Mouse (Mus musculus) midbrain, embryonic 11.5 days (tissue): Measurements from ENCODE around the gene Nfia. TPM values are rescaled to one million over a fixed set of nuclear protein-coding genes. Genes with fewer than 3 reads are reported as not detected.

Experiments
- ATAC-seq: fragments of 200-750 bp; cut with Nextera tagmentation; 2 replicates; pipeline ENCODE4 v1.8.0; 2017; ENCODE audit warnings: moderate TSS enrichment, moderate library complexity; ENCODE audit not compliant: low FRiP score
- DNase-seq: peaks from one replicate; pipeline ENCODE4 v3.0.0; 2015; ENCODE audit warnings: low spot score; ENCODE audit errors: missing footprints
- H3K27ac ChIP-seq: fragments of 300-500 bp; sonication (generic); 2 replicates; pipeline ENCODE4 v1.5.1; 2014; ENCODE audit warnings: low read depth, low read length
- H3K27me3 ChIP-seq: fragments of 300-500 bp; sonication (generic); 2 replicates; pipeline ENCODE4 v1.6.1; 2014; ENCODE audit warnings: mild to moderate bottlenecking, low read length, moderate library complexity, mixed read lengths; ENCODE audit not compliant: control insufficient read depth, insufficient read depth
- H3K36me3 ChIP-seq: fragments of 300-500 bp; sonication (generic); 2 replicates; pipeline ENCODE4 v1.6.1; 2014; ENCODE audit warnings: mild to moderate bottlenecking, low read length, moderate library complexity, mixed read lengths; ENCODE audit not compliant: control insufficient read depth, insufficient read depth
- H3K4me1 ChIP-seq: fragments of 300-500 bp; sonication (generic); 2 replicates; pipeline ENCODE4 v1.6.1; 2014; ENCODE audit warnings: low read length; ENCODE audit not compliant: control insufficient read depth, insufficient read depth
- H3K4me2 ChIP-seq: fragments of 300-500 bp; sonication (generic); 2 replicates; pipeline ENCODE4 v1.6.1; 2014; ENCODE audit warnings: mild to moderate bottlenecking, moderate library complexity
- H3K4me3 ChIP-seq: fragments of 300-500 bp; sonication (generic); 2 replicates; pipeline ENCODE4 v1.5.1; 2014; ENCODE audit warnings: low read depth, low read length
- H3K9ac ChIP-seq: fragments of 300-500 bp; sonication (generic); 2 replicates; pipeline ENCODE4 v1.6.1; 2014; ENCODE audit warnings: low read length
- H3K9me3 ChIP-seq: fragments of 300-500 bp; sonication (generic); 2 replicates; pipeline ENCODE4 v1.6.1; 2016; ENCODE audit warnings: low read length; ENCODE audit not compliant: control insufficient read depth
- WGBS: fragments of 180-500 bp; shearing (Covaris S2); extraction: QIAGEN DNeasy Blood & Tissue Kit; methylation state at CpG from one replicate; pipeline ENCODE4 v1.1.7; 2014; 5-methylcytosine and 5-hydroxymethylcytosine counted together
- polyA plus RNA-seq: library from polyadenylated mRNA; unstranded; fragments of >200 nt; fragmentation: Nextera tagmentation; extraction: Ambion mirVana; gene quantifications from 2 replicates; pipeline ENCODE4 v1.2.1, GENCODE M21; 2014

The Nfia gene
- polyA plus RNA-seq, 1 experiment from 2014 or later, result 14.1 TPM

DNA sequence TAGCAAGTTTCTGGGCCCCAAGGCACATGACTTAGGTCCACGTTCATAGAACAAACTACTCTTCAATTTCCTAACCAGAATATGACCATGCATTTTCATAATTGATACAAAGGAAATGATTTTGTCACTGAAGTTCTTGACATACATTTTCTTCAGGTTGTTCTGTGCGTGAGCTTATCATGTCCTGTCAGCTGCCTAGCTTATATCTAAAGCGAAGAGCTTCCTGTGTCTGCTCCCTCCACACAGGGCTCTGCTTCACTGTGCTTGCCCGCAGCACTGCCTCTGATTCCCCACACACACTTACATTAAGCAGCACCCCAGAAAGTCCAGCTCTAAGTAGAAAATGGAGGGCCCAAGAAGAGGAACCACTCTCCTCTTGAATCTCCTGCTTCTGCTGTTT lies 310.0 kb downstream of the Nfia start:
- 86% methylated on average over 4 of the region's 4 CpGs for WGBS
- no peaks in the 10 kb centered on the region for H3K36me3 ChIP-seq
- DNase-seq, result no peak

DNA sequence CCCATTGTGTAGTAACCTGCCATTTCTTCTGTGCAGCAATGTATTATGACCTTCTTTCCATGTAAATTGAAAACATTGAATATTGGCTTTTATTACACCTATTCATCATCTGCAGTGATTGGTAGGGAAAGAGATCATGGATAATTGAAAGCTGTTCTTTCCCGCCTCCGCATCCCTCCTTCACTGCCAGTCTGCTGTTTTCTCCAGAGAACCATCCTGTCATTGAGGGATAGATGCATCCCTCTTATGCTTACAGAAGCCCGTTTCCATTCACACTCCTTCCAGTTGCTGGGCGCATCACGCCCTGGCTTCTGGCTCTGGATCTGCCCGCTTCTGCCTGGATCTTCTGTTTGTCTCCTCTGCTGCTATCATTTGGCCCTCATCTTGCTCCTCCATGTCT lies 312.5 kb downstream of the Nfia start:
- DNase-seq (no peak), ATAC-seq (no peak)
- Histone ChIP-seq H3K4me2 (no peak overlapping the region), H3K4me3 (no peak overlapping the region), H3K36me3 (no peaks in the 10 kb centered on the region), H3K9me3 (no peaks in the 10 kb centered on the region), H3K27ac (no peak overlapping the region), H3K9ac (no peak overlapping the region), H3K4me1 (no peaks in the 10 kb centered on the region), H3K27me3 (no peaks in the 10 kb centered on the region)
- WGBS, result 97% methylated on average over 6 of the region's 6 CpGs

More for the DNA sequence above, 310.0 kb downstream of the Nfia start:
- Histone ChIP-seq H3K4me3 (no peak overlapping the region), H3K27ac (no peak overlapping the region), H3K9ac (no peak overlapping the region), H3K9me3 (no peaks in the 10 kb centered on the region), H3K4me1 (no peaks in the 10 kb centered on the region), H3K4me2 (no peak overlapping the region), H3K27me3 (no peaks in the 10 kb centered on the region)
- no peak for ATAC-seq

DNA sequence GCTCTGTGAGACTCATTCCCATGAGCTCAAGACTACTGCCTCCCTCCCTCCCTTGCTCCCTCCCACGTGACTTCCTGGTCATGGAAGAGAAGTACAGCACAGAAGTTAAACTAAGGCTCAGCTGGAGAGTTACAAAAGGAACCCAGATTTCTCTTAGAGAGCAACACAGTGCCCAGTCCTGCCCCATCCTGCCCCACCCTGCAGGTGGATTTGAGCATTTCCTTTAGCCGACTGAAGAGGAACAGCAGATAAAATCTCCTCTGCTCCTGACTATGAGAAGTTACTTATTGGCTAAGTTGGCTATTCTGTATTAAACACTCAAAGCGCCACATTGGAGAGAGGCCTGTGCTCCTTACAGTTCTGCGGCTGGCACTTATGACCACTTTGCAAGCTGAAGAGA lies 314.4 kb downstream of the Nfia start:
- DNase-seq, result no peak
- no peak overlapping the region for H3K4me3 ChIP-seq
- 79% methylated on average over 4 of the region's 4 CpGs for WGBS

DNA sequence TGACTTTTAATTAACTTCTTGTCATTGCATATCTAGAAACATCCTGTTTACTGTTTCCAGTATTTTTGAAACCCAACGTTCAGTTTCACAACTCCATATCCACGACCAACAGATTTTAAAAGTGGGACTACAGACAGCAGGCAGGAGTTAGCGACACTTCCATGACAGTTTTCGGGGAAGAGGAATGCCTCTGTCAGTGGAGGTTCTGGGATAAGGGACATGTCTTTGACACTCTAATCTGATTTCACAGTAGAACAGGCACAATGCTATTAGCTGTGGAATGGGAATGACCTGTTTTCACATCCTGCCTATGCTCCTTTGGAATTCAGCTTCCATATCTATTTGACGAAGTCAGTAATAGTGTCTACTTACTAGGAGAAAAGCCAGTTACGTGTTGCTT lies 317.5 kb downstream of the Nfia start:
- ATAC-seq, result no peak
- Histone ChIP-seq H3K36me3 (no peaks in the 10 kb centered on the region), H3K9me3 (no peaks in the 10 kb centered on the region), H3K4me3 (no peak overlapping the region), H3K9ac (no peak overlapping the region), H3K4me2 (no peak overlapping the region), H3K27me3 (no peaks in the 10 kb centered on the region; the same call in 1 of the 2 replicates), H3K27ac (no peak overlapping the region), H3K4me1 (no peaks in the 10 kb centered on the region)
- no peak for DNase-seq
- 49% methylated on average over 6 of the region's 6 CpGs for WGBS

More for the DNA sequence above, 314.4 kb downstream of the Nfia start:
- no peak overlapping the region for H3K4me2 ChIP-seq
- H3K27me3 ChIP-seq, result no peaks in the 10 kb centered on the region
- no peaks in the 10 kb centered on the region for H3K9me3 ChIP-seq
- no peak overlapping the region for H3K9ac ChIP-seq
- H3K4me1 ChIP-seq, result no peaks in the 10 kb centered on the region
- H3K36me3 ChIP-seq, result no peaks in the 10 kb centered on the region
- no peak overlapping the region for H3K27ac ChIP-seq
- no peak for ATAC-seq

DNA sequence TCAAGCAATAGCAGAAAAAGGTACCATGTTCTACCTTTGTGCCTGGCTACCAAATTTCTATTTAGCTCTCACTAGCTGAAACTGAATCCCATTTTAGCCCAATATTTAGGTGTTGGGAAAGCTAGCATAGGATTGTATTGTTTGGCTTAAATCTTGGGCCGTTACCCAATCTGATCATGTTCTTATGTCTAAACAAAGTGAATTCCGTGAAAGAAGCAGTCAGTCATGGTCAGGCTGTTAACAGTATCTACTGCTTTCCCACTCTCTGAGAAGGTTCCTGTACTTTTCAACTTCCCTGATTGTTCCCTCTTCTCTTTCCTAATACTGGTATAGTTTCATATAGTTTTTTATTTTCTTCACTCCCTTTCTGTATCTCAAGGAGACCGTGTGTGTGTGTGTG lies 318.1 kb downstream of the Nfia start:
- no peak for DNase-seq
- ATAC-seq, result no peak
- Histone ChIP-seq H3K9ac (no peak overlapping the region), H3K27ac (no peak overlapping the region), H3K4me3 (no peak overlapping the region), H3K9me3 (no peaks in the 10 kb centered on the region), H3K36me3 (no peaks in the 10 kb centered on the region), H3K4me2 (no peak overlapping the region), H3K27me3 (no peaks in the 10 kb centered on the region; the same call in 1 of the 2 replicates), H3K4me1 (no peaks in the 10 kb centered on the region)
- WGBS, result 76% methylated on average over 3 of the region's 3 CpGs

DNA sequence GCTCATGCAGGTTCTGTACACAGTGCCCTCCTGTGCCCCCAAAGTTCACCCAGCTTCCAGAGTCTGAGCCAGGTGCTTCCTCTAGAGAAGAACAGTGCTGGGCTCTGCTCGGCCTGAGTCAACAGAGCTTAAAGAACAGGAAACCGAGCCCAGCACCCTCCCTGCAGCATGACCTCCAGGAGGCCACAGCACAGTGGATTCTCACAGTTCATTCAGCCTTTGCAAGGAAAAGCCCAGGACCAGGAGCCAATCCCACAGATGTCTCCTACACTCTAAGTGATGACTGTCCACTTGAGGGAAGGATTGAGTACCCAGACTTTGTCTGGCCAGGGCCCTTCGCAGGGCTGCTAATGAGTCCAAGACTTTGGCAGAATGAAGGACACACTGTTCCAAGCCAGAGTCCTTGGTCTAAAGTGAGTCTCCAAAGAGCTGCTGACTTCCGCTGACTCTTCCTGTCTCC lies 318.9 kb downstream of the Nfia start:
- ATAC-seq (no peak), DNase-seq (no peak)

DNA sequence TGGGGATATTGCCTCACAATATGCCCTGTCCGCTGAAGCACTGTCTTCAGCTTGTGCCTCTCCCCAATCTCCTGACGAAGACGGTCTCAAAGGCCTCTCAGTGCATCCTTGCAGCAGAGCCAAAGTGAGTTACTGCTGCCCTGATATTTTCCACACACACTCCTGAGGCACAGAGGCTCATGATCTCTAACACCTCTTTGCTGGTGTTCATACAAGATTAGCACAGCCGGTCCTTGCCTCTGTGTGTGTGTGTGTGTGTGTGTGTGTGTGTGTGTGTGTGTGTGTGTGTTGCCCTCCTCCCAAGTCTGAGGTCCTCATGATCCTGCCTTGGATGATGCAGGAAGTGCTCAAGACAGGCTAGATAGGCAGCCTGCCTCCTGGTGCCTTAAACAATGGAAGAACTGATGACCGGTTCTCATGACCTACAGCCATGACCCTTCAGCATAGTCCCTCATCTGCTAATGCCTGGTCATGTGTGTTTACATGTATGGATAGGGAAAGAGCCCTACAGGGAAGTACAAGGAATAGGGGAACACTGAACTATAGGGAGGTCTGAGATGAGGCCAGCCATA lies 319.5 kb downstream of the Nfia start:
- H3K4me3 ChIP-seq, result no peak overlapping the region
- no peaks in the 10 kb centered on the region for H3K36me3 ChIP-seq
- H3K9ac ChIP-seq, result no peak overlapping the region
- ATAC-seq, result no peak
- no peaks in the 10 kb centered on the region; the same call in 1 of the 2 replicates for H3K27me3 ChIP-seq
- WGBS, result 93% methylated on average over 5 of the region's 5 CpGs
- H3K9me3 ChIP-seq, result no peaks in the 10 kb centered on the region
- H3K27ac ChIP-seq, result no peak overlapping the region
- no peak overlapping the region for H3K4me2 ChIP-seq
- H3K4me1 ChIP-seq, result no peaks in the 10 kb centered on the region
- no peak for DNase-seq

More for the DNA sequence above, 318.9 kb downstream of the Nfia start:
- Histone ChIP-seq H3K9me3 (no peaks in the 10 kb centered on the region), H3K4me1 (no peaks in the 10 kb centered on the region), H3K27me3 (no peaks in the 10 kb centered on the region; the same call in 1 of the 2 replicates), H3K9ac (no peak overlapping the region), H3K4me3 (no peak overlapping the region), H3K36me3 (no peaks in the 10 kb centered on the region), H3K4me2 (no peak overlapping the region), H3K27ac (no peak overlapping the region)
- 63% methylated on average over 4 of the region's 4 CpGs for WGBS

DNA sequence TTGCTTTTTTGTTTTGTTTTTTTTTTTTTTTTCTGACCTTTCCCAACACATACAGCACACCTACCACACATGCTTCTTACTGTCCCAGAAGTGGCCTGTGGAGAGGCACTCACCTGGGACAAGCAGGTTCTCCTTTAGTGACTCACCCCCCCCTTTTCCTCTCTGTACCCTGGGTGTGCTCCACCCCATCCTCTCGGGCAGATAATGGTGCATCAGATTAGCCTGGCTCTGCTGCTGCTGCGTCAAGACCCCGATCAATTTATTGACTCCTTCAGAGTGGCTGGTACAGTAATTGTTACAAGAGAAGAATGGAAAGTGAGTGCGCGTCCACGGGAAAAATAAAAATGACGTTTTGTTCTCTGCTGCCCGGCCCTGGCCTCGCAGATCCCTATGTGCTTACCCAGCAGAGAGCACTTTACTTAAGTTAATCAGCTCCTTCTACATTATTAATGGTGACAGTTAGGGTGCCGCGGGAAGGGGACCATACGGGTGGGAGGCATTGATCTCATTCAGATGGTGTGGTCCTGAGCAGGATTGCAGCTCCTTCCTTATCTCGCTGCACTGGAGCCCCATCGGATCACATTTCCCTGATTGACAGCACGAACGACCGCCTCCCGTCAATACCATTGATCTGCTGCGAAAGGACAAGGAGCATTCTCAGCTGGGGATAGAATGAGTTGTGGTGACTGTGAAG lies 321.7 kb downstream of the Nfia start:
- DNase-seq (peak; percentile 83), ATAC-seq (peak; percentile 75)
- peak overlapping the region; percentile 26; the same call in 1 of the 2 replicates for H3K4me2 ChIP-seq

DNA sequence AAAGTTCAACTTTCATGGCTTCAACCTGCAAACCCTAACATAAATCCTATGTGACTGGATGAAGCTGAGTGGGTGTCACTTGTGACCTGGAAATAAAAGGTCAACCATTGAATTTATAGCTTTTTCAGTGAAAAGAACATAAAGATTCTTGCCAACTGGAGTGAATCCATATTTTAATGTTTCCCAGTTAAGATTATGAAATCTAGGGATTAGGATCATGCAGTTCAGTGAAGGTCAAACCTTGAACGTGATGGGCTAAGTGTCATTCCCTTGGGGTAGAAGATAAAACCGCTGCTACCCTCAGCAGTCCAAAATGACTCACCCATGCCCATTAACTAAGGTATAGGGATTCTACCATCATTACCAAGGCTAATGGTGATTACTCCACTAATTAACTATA lies 322.5 kb downstream of the Nfia start:
- Histone ChIP-seq H3K27me3 (no peaks in the 10 kb centered on the region; the same call in 1 of the 2 replicates), H3K4me3 (no peak overlapping the region), H3K4me1 (peaks cover 8% of the 10 kb centered on the region; the same call in 1 of the 2 replicates), H3K9me3 (no peaks in the 10 kb centered on the region), H3K36me3 (no peaks in the 10 kb centered on the region), H3K27ac (no peak overlapping the region), H3K4me2 (no peak overlapping the region), H3K9ac (no peak overlapping the region)
- DNase-seq (no peak), ATAC-seq (no peak)
- 75% methylated on average over 2 of the region's 2 CpGs for WGBS

More for the DNA sequence above, 321.7 kb downstream of the Nfia start:
- H3K27ac ChIP-seq, result no peak overlapping the region
- H3K27me3 ChIP-seq, result no peaks in the 10 kb centered on the region; the same call in 1 of the 2 replicates
- H3K4me3 ChIP-seq, result no peak overlapping the region
- H3K9me3 ChIP-seq, result no peaks in the 10 kb centered on the region
- peaks cover 6% of the 10 kb centered on the region; the same call in 1 of the 2 replicates for H3K4me1 ChIP-seq
- 21% methylated on average over 19 of the region's 19 CpGs for WGBS
- H3K9ac ChIP-seq, result no peak overlapping the region
- no peaks in the 10 kb centered on the region for H3K36me3 ChIP-seq
